Mouse (Mus musculus): ENCODE measurements at regions not wholly inside any gene's neighbourhood (a gene's known extent, or its start where the extent isn't known, plus 50 kb on each side); places are given as distances from the start of the nearest gene placed in this dataset.
A peak's percentile ranks its signal among the peaks of the same experiment; 100 is the strongest.

DNA sequence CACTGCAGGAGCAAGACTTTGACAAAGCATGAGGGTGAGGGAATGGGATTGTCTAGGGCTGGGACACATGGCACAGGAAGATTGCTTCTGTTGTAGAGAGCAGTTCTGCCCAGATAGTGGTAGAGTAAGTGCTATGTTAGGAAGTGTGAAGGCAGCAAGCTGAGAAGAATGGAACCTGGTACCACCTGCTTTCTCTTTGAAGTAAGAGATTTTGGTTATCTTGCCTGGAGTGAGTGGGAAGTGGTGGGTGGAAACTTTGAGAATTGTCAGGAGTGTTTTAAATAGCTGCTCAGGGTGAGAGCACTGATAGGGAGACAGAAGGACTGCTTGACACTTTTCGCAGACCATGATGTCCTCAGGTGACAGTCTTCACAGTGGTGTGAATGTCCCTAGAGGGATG lies 81.0 kb upstream of the Fam49a start:
- no peak for DNase-seq (ENCODE audit: extremely low spot score in 1 of 2, low spot score in 2 of 2)
- intact Hi-C loops (cut with DNase I): no loop called here
- Histone ChIP-seq H3K4me3 (no peak overlapping the region), H3K27ac (no peak overlapping the region; the same call in 1 of the 2 replicates)
- TF ChIP-seq CTCF (IDR thresholded peaks at IDR 0.05): no peak

DNA sequence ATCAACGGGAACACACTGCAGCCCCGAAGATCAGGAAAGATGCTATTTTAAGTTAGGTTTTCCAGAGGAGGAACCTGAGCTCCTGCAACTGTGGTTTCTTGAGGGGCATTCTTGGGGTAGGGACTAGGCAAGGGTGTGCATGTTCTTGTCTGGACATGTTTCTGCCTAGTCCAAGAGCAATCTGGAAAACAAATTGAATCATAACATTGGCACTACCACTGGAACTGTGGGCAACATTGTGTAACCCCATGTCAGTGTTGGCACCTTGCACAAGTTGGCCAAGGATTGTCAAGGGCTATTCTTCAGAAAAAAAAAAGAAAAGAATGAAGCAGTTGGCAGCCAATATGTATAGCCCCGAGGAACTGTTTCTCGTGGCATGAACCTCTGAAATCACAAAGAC lies 80.3 kb upstream of the Fam49a start:
- TF ChIP-seq CTCF (IDR thresholded peaks at IDR 0.05): no peak
- H3K27ac ChIP-seq: no peak overlapping the region; the same call in 1 of the 2 replicates
- no peak for DNase-seq (ENCODE audit: extremely low spot score in 1 of 2, low spot score in 2 of 2)
- intact Hi-C loops (cut with DNase I): no loop called here
- H3K4me3 ChIP-seq: no peak overlapping the region

DNA sequence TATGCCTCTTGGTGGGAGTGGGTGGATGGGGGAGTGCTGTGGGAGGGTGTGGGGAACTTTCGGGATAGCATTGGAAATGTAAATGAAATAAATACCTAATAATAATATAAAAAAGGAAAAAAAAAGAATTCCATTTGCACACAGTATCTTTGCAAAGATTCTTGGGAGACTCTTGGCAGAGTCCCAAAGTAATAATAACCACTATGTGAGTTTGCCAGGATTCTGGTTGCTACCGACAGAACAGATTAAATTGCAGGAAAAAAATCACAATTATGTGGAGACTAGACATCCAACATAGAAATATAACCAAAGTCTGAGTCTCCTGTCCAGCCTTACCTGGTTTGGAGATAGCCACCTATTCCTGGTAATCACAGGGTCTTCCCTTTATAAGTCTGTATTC lies 75.6 kb upstream of the Fam49a start:
- no peak overlapping the region for H3K27ac ChIP-seq
- no peak overlapping the region for H3K4me3 ChIP-seq
- intact Hi-C loops (cut with DNase I): no loop called here
- no peak for TF ChIP-seq CTCF (IDR thresholded peaks at IDR 0.05)
- no peak for DNase-seq (ENCODE audit: extremely low spot score in 1 of 2, low spot score in 2 of 2)

DNA sequence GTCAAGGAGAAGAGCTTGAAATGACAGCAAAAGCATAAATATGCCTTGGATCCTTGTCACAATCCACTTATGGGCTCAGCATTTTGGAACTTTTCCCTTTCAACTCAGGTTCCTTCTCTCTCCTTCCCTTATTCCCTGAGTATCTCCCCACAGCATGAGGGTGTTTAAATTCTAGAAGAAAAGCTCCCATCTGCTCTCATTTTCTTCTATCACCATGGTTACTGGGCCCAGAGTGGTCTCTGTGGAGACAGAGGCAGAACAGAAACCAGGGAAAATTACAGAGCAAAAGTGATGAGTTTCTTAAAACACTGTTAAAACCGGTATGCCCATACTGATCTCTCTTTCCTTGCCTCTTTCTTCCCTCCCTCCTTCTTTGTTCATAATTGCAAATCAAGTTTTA lies 66.9 kb upstream of the Fam49a start:
- no peak for TF ChIP-seq CTCF (IDR thresholded peaks at IDR 0.05)
- Histone ChIP-seq H3K27ac (peak overlapping the region; percentile 72), H3K4me3 (no peak overlapping the region)
- no peak for DNase-seq (ENCODE audit: extremely low spot score in 1 of 2, low spot score in 2 of 2)
- intact Hi-C loops (cut with DNase I): no loop called here

DNA sequence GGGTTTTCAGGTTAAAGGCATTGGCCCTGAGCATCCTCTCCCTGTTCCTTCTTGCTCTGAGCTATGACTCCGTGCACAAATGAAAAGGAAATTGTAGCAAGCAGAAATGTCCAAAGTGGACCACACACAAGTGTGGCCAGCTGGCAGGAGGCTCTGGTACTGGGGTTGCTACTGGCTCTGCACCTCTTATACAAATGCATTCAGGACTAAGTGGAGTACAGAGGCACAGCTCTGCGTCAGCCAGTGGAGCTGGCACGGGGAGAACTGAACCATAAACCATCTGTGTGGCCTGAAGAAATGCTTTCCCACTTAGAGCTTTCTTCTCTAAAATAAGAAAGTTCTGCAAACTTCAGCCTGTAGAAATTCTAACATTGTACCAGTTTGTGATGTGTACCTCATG lies 65.3 kb upstream of the Fam49a start:
- peak overlapping the region; percentile 62; the same call in 1 of the 2 replicates for H3K27ac ChIP-seq
- intact Hi-C loops (cut with DNase I): loop anchor here (1.0 kb wide), 1 partner anchor 66 kb away; the partner anchor contains the start of gene Fam49a
- no peak for DNase-seq (ENCODE audit: extremely low spot score in 1 of 2, low spot score in 2 of 2)
- TF ChIP-seq CTCF (IDR thresholded peaks at IDR 0.05): no peak
- H3K4me3 ChIP-seq: no peak overlapping the region

DNA sequence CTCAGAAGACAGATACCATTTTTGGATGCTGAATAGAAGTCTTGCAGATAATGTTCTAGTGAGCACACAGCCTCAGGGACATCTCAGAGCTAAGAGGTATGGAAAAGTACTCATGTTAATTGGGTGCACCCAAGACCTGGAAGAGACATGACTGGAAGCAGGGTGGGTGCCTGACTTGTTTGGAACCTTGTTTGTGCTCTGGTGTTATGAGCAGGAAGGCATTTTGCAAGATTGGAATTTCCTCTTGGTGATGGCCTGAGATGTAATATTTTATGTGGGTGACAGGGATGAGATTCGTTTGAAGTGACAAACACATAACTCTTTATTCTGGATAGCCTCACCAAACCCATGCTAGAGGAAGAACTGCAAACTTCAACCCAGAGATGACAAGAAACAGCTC lies 53.7 kb upstream of the Fam49a start:
- no peak for TF ChIP-seq CTCF (IDR thresholded peaks at IDR 0.05)
- Histone ChIP-seq H3K27ac (peak overlapping the region; percentile 30; the same call in 1 of the 2 replicates), H3K4me3 (no peak overlapping the region)
- no peak for DNase-seq (ENCODE audit: extremely low spot score in 1 of 2, low spot score in 2 of 2)
- intact Hi-C loops (cut with DNase I): no loop called here
